Mouse (Mus musculus): ENCODE measurements around the gene Abhd13. TPM values are rescaled to one million over a fixed set of nuclear protein-coding genes. Genes with fewer than 3 reads are reported as not detected.

Abhd13 gene
- polyA plus RNA-seq, 1 experiment from 2014 or later: 17.2 TPM

- WGBS: 77% methylated on average over 9 of the region's 9 CpGs
- no peak for ATAC-seq (ENCODE audit: low FRiP score, low read depth)
- Histone ChIP-seq H3K27me3 (no peaks in the 10 kb centered on the region), H3K9ac (no peak overlapping the region), H3K4me1 (no peaks in the 10 kb centered on the region), H3K36me3 (no peaks in the 10 kb centered on the region), H3K4me2 (replicated peaks) (no peak overlapping the region), H3K9me3 (no peaks in the 10 kb centered on the region), H3K4me3 (no peak overlapping the region), H3K27ac (no peak overlapping the region)
Observed at GRCm38 (mm10) chr8:10031177-10031576, 53.7 kb downstream of the Abhd13 start.

- no peak overlapping the region for H3K9ac ChIP-seq
- no peaks in the 10 kb centered on the region for H3K4me1 ChIP-seq
- H3K4me2 ChIP-seq (replicated peaks): no peak overlapping the region
- H3K27ac ChIP-seq: no peak overlapping the region
- H3K9me3 ChIP-seq: no peaks in the 10 kb centered on the region
- no peak overlapping the region for H3K4me3 ChIP-seq
- H3K27me3 ChIP-seq: peaks cover 4% of the 10 kb centered on the region; the same call in 1 of the 2 replicates
- no peak for ATAC-seq (ENCODE audit: low FRiP score, low read depth)
- 70% methylated on average over 3 of the region's 3 CpGs for WGBS
- H3K36me3 ChIP-seq: no peaks in the 10 kb centered on the region
Observed at GRCm38 (mm10) chr8:10040866-10041265, 63.4 kb downstream of the Abhd13 start.

Other genes starting within 250 kb of the Abhd13 start
- gene Fam155a, start 206.5 kb upstream of the Abhd13 start, polyA plus RNA-seq (2015; fragmentation: Nextera tagmentation; extraction: Ambion mirVana): 0.89 and 1.7 TPM in 2 replicates
- not detected in 2 replicates for gene Gm10217, start 113.5 kb upstream of the Abhd13 start, polyA plus RNA-seq (2015; fragmentation: Nextera tagmentation; extraction: Ambion mirVana)
- gene Lig4, start within 50 bp of the Abhd13 start, polyA plus RNA-seq (2015; fragmentation: Nextera tagmentation; extraction: Ambion mirVana): 6.5 and 6.9 TPM in 2 replicates
- gene Tnfsf13b, start 28.8 kb downstream of the Abhd13 start, polyA plus RNA-seq (2015; fragmentation: Nextera tagmentation; extraction: Ambion mirVana): 2.3 and 2.9 TPM in 2 replicates
- 0.54 and 0.70 TPM in 2 replicates for gene Myo16, start 176.2 kb downstream of the Abhd13 start, polyA plus RNA-seq (2015; fragmentation: Nextera tagmentation; extraction: Ambion mirVana)